11 mouse cellular contexts compared by ENCODE assay signal in the genomic region with DNA sequence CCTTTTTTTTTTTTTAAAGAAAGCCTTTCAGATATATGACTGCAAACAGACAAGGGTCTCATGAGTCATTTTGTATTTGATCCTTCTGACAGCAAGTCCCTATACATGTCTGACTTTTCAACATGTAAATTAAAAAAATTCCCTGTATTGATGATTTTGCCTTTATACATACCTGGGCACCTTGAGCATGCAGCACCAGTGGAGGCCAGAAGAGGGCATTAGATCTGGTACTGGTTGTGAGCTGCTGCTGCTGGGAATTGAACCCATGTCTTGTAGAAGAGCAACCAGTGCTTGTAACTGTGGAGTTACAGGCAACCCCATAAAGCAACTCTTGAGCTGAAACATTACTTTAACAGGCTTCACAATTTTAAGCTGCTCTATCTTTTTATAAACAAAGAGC. TPM values are rescaled to one million over a fixed set of nuclear protein-coding genes. Genes with fewer than 3 reads are reported as not detected.
DNase-seq lines count a peak whose midpoint lies in the region; ATAC-seq and TF ChIP-seq lines count a peak whose summit lies in the region.
"Had no signal": no experiment of that assay in that cellular context is flagged by ENCODE, and none has a peak within 500 bp of the region (broad histone marks: within the 10 kb centered on the region; RNA-seq: fewer than 3 reads in every experiment).

No protein-coding gene starts in this region.

- intact Hi-C loops in gastrocnemius, adult 2 months (cut with DNase I) = no loop called here

- ATAC-seq in megakaryocyte progenitor cell, adult 5-6 weeks (replicated peaks; ENCODE audit: poor library complexity) = peak; percentile 76

- H3K27ac ChIP-seq in gastrocnemius, adult 2 months = no peak overlapping the region
- H3K27ac ChIP-seq: embryonic facial prominence, embryonic 15.5 days; hindbrain, embryonic 13.5 days had no signal

- no peak for DNase-seq in gastrocnemius, adult 2 months
- no peak for DNase-seq in gastrocnemius, postnatal 25 days
- DNase-seq in 3T3-L1 (ENCODE audit: low read depth, low spot score) (peak; percentile 27), NIH3T3 (ENCODE audit: low read depth) (peak; percentile 14)
- DNase-seq in cerebellum, postnatal 4 days (ENCODE audit: low spot score in 2 of 2) = no peak
- DNase-seq in right cerebral cortex, adult 18-20 months = no peak
- DNase-seq in layer of hippocampus, postnatal 36 days = no peak

- peak; percentile 33 for TF ChIP-seq CTCF in gastrocnemius, adult 2 months (IDR thresholded peaks at IDR 0.05)

- H3K4me3 ChIP-seq in gastrocnemius, adult 2 months = no peak overlapping the region
- H3K4me3 ChIP-seq: embryonic facial prominence, embryonic 15.5 days; hindbrain, embryonic 13.5 days; megakaryocyte, embryonic 14.5 days had no signal

RNA-seq across cellular contexts. Expression of gene Ankib1, which starts 20.1 kb away (rescaled TPM):
- total RNA-seq in gastrocnemius, adult 2 months (2021) = 10 to 100 TPM; 17.0 to 19.3 TPM
- total RNA-seq in gastrocnemius, postnatal 25 days (2021) = 10 to 100 TPM; 14.5 to 17.3 TPM
- 22.9 and 25.9 TPM in 2 replicates for total RNA-seq in megakaryocyte progenitor cell, adult 5-6 weeks (2015)
- 31.0 and 34.5 TPM in 2 replicates for total RNA-seq in megakaryocyte progenitor cell, adult 5-6 weeks (2017)
- total RNA-seq in layer of hippocampus, postnatal 36 days (2021) = 100 to 1,000 TPM; 103 to 105 TPM

RNA-seq across cellular contexts. Expression of gene Krit1, which starts 20.3 kb away (rescaled TPM):
- 10 to 100 TPM; 15.4 to 21.3 TPM for total RNA-seq in gastrocnemius, adult 2 months (2021)
- 10 to 100 TPM; 14.5 to 15.3 TPM for total RNA-seq in gastrocnemius, postnatal 25 days (2021)
- total RNA-seq in megakaryocyte progenitor cell, adult 5-6 weeks (2015) = 50.4 and 69.6 TPM in 2 replicates
- total RNA-seq in megakaryocyte progenitor cell, adult 5-6 weeks (2017) = 40.6 and 61.2 TPM in 2 replicates
- total RNA-seq in layer of hippocampus, postnatal 36 days (2021) = 10 to 100 TPM; 59.7 to 66.2 TPM

Comparison
In these comparisons a context has a peak if more than half of its experiments do, and no peak if none do; other contexts are left out.
1. DNase-seq: peak in 3T3-L1 (single experiment) and NIH3T3 (single experiment); none in gastrocnemius, adult 2 months (single experiment), gastrocnemius, postnatal 25 days (single experiment), cerebellum, postnatal 4 days (0 of 2), right cerebral cortex, adult 18-20 months (single experiment) and layer of hippocampus, postnatal 36 days (0 of 2).